Mouse (Mus musculus) MEL (cell line): ENCODE data around the gene Emilin3. TPM values are rescaled to one million over a fixed set of nuclear protein-coding genes. Genes with fewer than 3 reads are reported as not detected.

Experiments used
- DNase-seq: peaks from one replicate; pipeline ENCODE4 v3.0.0; 2011; ENCODE audit warnings: low read depth, low spot score
- H3K27ac ChIP-seq: 2 replicates; pipeline ENCODE4 v1.5.1; 2012; ENCODE audit warnings: low read depth, mild to moderate bottlenecking, control low read depth, low read length, moderate library complexity; ENCODE audit not compliant: control insufficient read depth
- H3K27me3 ChIP-seq, 2 experiments: fragments of 150-350 bp in 1 of 2; sonication (generic) in 1 of 2; 2 replicates each; pipeline ENCODE4 v1.6.1; 2012; ENCODE audit warnings: low read length in 2 of 2, mild to moderate bottlenecking in 2 of 2, improper control_type of control experiment in 1 of 2, moderate library complexity in 1 of 2; ENCODE audit not compliant: insufficient read depth in 2 of 2, control insufficient read depth in 1 of 2
- H3K36me3 ChIP-seq, 2 experiments: 2 replicates each; pipeline ENCODE4 v1.6.1; 2012 to 2014; ENCODE audit warnings: low read length in 2 of 2, improper control_type of control experiment in 1 of 2, inconsistent platforms in 1 of 2, mild to moderate bottlenecking in 1 of 2; ENCODE audit not compliant: insufficient read depth in 2 of 2, control insufficient read depth in 1 of 2
- H3K4me1 ChIP-seq, 2 experiments: fragments of 150-350 bp in 1 of 2; sonication (generic) in 1 of 2; 2 replicates each; pipeline ENCODE4 v1.6.1; 2012; ENCODE audit warnings: low read length in 2 of 2, improper control_type of control experiment in 1 of 2, mild to moderate bottlenecking in 1 of 2; ENCODE audit not compliant: insufficient read depth in 2 of 2, control insufficient read depth in 1 of 2
- H3K4me3 ChIP-seq, 2 experiments: fragments of 150-350 bp in 1 of 2; sonication (generic) in 1 of 2; 2 replicates each; pipeline ENCODE4 v1.5.1; 2012; ENCODE audit warnings: low read depth in 2 of 2, low read length in 2 of 2, mild to moderate bottlenecking in 2 of 2, moderate library complexity in 2 of 2, control low read depth in 1 of 2, improper control_type of control experiment in 1 of 2; ENCODE audit not compliant: control insufficient read depth in 1 of 2, insufficient read depth in 1 of 2
- H3K79me2 ChIP-seq: 2 replicates; pipeline ENCODE4 v1.6.1; 2012; ENCODE audit warnings: mild to moderate bottlenecking, low read length, moderate library complexity; ENCODE audit not compliant: control insufficient read depth, poor library complexity, insufficient read depth
- H3K9ac ChIP-seq: 2 replicates; pipeline ENCODE4 v1.6.1; 2012; ENCODE audit warnings: low read depth, mild to moderate bottlenecking, control low read depth, low read length, moderate library complexity; ENCODE audit not compliant: control insufficient read depth, poor library complexity, severe bottlenecking
- H3K9me3 ChIP-seq: fragments of 150-350 bp; sonication (generic); replicated peaks from 2 replicates; pipeline ENCODE4 v1.6.1; 2012; ENCODE audit warnings: mild to moderate bottlenecking, low read length, improper control_type of control experiment, moderate library complexity; ENCODE audit not compliant: insufficient read depth
- BHLHE40 ChIP-seq: IDR thresholded peaks from 2 replicates; pipeline ENCODE4 v1.6.1; 2012; ENCODE audit warnings: low read depth, mild to moderate bottlenecking, inconsistent platforms, low read length, improper control_type of control experiment, borderline replicate concordance
- E2F4 ChIP-seq: IDR thresholded peaks from 2 replicates; pipeline ENCODE4 v1.6.1; 2011; ENCODE audit warnings: low read depth, low read length, improper control_type of control experiment, borderline replicate concordance
- ELF1 ChIP-seq: IDR thresholded peaks from 2 replicates; pipeline ENCODE4 v1.6.1; 2014; ENCODE audit warnings: low read depth, mild to moderate bottlenecking, inconsistent platforms, low read length, improper control_type of control experiment, moderate library complexity
- ETS1 ChIP-seq: IDR thresholded peaks from 2 replicates; pipeline ENCODE4 v1.6.1; 2012; ENCODE audit warnings: low read depth, mild to moderate bottlenecking, inconsistent platforms, low read length, improper control_type of control experiment, moderate library complexity
- JUND ChIP-seq: IDR thresholded peaks from 2 replicates; pipeline ENCODE4 v1.6.1; 2011; ENCODE audit warnings: low read depth, mild to moderate bottlenecking, improper control_type of control experiment, low read length
- MAZ ChIP-seq: IDR thresholded peaks from 2 replicates; pipeline ENCODE4 v1.6.1; 2012; ENCODE audit warnings: low read depth, mild to moderate bottlenecking, inconsistent platforms, low read length, improper control_type of control experiment
- MEF2A ChIP-seq: IDR thresholded peaks from 2 replicates; pipeline ENCODE4 v1.6.1; 2014; ENCODE audit warnings: low read depth, mild to moderate bottlenecking, inconsistent platforms, low read length, improper control_type of control experiment; ENCODE audit not compliant: poor library complexity, insufficient replicate concordance, severe bottlenecking; ENCODE audit errors: extremely low read depth
- POLR2A ChIP-seq, 2 experiments: IDR thresholded peaks; 2 replicates each; pipeline ENCODE4 v1.6.1; 2011 to 2012; ENCODE audit warnings: low read length in 2 of 2, mild to moderate bottlenecking in 2 of 2, control low read depth in 1 of 2, improper control_type of control experiment in 1 of 2, low read depth in 1 of 2, moderate library complexity in 1 of 2; ENCODE audit not compliant: control insufficient read depth in 1 of 2, insufficient read depth in 1 of 2, poor library complexity in 1 of 2
- POLR2AphosphoS2 ChIP-seq: IDR thresholded peaks from 2 replicates; pipeline ENCODE4 v1.6.1; 2011; ENCODE audit warnings: low read length, improper control_type of control experiment
- RAD21 ChIP-seq: IDR thresholded peaks from 2 replicates; pipeline ENCODE4 v1.6.1; 2011; ENCODE audit warnings: mild to moderate bottlenecking, low read depth, low read length, improper control_type of control experiment
- RCOR1 ChIP-seq: IDR thresholded peaks from 2 replicates; pipeline ENCODE4 v1.6.1; 2012; ENCODE audit warnings: low read depth, mild to moderate bottlenecking, inconsistent platforms, low read length, improper control_type of control experiment
- TAL1 ChIP-seq: IDR thresholded peaks from 2 replicates; pipeline ENCODE4 v1.6.1; 2012; ENCODE audit warnings: mild to moderate bottlenecking, inconsistent platforms, low read length, moderate library complexity, mixed read lengths
- TCF12 ChIP-seq: IDR thresholded peaks from 2 replicates; pipeline ENCODE4 v1.6.1; 2014; ENCODE audit warnings: low read depth, mild to moderate bottlenecking, inconsistent platforms, low read length, improper control_type of control experiment, moderate library complexity
- UBTF ChIP-seq: IDR thresholded peaks from 2 replicates; pipeline ENCODE4 v1.6.1; 2012; ENCODE audit warnings: low read depth, mild to moderate bottlenecking, inconsistent platforms, low read length, improper control_type of control experiment, moderate library complexity, borderline replicate concordance; ENCODE audit not compliant: insufficient read depth
- USF1 ChIP-seq: IDR thresholded peaks from 2 replicates; pipeline ENCODE4 v1.6.1; 2014; ENCODE audit warnings: low read depth, mild to moderate bottlenecking, inconsistent platforms, low read length, improper control_type of control experiment, moderate library complexity
- USF2 ChIP-seq, 2 experiments: IDR thresholded peaks; 2 replicates each; pipeline ENCODE4 v1.6.1; 2011 to 2012; ENCODE audit warnings: improper control_type of control experiment in 2 of 2, low read length in 2 of 2, borderline replicate concordance in 1 of 2, inconsistent platforms in 1 of 2, low read depth in 1 of 2, mild to moderate bottlenecking in 1 of 2; ENCODE audit not compliant: insufficient read depth in 1 of 2
- ZC3H11A ChIP-seq: IDR thresholded peaks from 2 replicates; pipeline ENCODE4 v1.6.1; 2012; ENCODE audit warnings: low read depth, mild to moderate bottlenecking, inconsistent platforms, low read length, improper control_type of control experiment
- ZMIZ1 ChIP-seq: IDR thresholded peaks from 2 replicates; pipeline ENCODE4 v1.6.1; 2012; ENCODE audit warnings: low read depth, mild to moderate bottlenecking, inconsistent platforms, low read length, improper control_type of control experiment, moderate library complexity
- polyA plus RNA-seq, 2 experiments: library from polyadenylated mRNA; stranded (reverse) in 1 of 2; unstranded in 1 of 2; fragments of >175 nt in 1 of 2; fragments of >200 nt in 1 of 2; gene quantifications; 2 replicates each; pipeline versions ENCODE4 v1.2.1 to v1.2.4; 2012; ENCODE audit warnings: low replicate concordance in 2 of 2, low read depth in 1 of 2; ENCODE audit not compliant: insufficient read length in 2 of 2, insufficient read depth in 1 of 2, missing spikeins in 1 of 2
- total RNA-seq: library from RNA; depleted of rRNA; stranded (reverse); fragments of 300-350 nt; gene quantifications from 2 replicates; pipeline ENCODE4 v1.2.3, GENCODE M21; 2012

Gene Emilin3
- total and polyA plus RNA-seq, 3 experiments: not detected

DNA sequence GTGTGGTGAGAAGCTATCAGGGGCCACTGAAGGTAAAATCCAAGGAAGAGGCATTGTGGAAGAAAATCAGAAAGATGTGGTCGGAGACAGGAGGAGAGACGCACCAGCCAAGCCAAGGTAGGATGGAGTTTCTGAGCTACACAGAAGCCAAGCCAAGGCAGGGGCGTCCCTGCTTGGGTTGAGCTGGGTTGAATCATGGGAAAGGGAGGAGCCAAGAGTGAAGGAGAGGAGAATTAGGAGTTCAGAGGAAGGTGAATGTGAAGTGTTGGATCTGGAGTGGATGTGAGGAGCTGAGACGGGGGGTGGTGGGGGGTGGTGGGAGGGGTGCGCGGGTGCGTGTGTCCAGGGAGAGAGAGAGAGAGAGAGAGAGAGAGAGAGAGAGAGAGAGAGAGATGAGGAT is 9.2 kb upstream of the Emilin3 start:
- H3K27me3 ChIP-seq: no peaks in the 10 kb centered on the region; a peak in 1 of 4 replicates
- TF ChIP-seq JUND (no peak), MAZ (no peak), USF1 (no peak), TCF12 (no peak), RCOR1 (no peak), POLR2AphosphoS2 (no peak), ZMIZ1 (no peak), UBTF (no peak), ETS1 (no peak), ELF1 (no peak), TAL1 (no peak), RAD21 (no peak), POLR2A (IDR thresholded peaks at IDR 0.05; ENCODE audit: control insufficient read depth in 1 of 2, insufficient read depth in 1 of 2, low read depth in 1 of 2, low read length in 2 of 2, poor library complexity in 1 of 2) (no peak), USF2 (IDR thresholded peaks at IDR 0.05; ENCODE audit: borderline replicate concordance in 1 of 2, insufficient read depth in 1 of 2, low read depth in 1 of 2, low read length in 2 of 2) (no peak), BHLHE40 (no peak), ZC3H11A (no peak), MEF2A (no peak), E2F4 (no peak)
- H3K79me2 ChIP-seq: no peaks in the 10 kb centered on the region
- no peak overlapping the region for H3K4me3 ChIP-seq
- no peaks in the 10 kb centered on the region for H3K9me3 ChIP-seq
- H3K36me3 ChIP-seq: no peaks in the 10 kb centered on the region
- no peaks in the 10 kb centered on the region for H3K4me1 ChIP-seq
- no peak overlapping the region for H3K27ac ChIP-seq
- no peak overlapping the region for H3K9ac ChIP-seq
- no peak for DNase-seq

DNA sequence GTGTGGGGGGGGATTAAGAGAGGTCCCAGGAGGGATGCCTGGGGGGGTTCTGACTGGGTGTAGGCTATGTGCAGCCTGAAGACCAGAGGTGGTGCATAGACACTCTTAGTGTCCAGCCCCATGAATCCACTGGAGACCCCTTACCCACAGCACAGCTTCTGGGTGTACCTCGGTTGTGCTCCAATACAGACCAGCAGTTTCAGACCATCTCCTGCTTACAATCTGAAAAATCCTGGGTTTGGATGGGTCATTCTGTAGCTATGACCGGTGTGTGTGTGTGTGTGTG is 6.7 kb upstream of the Emilin3 start:
- H3K4me3 ChIP-seq: no peak overlapping the region
- no peak for TF ChIP-seq RCOR1
- no peak for TF ChIP-seq ETS1
- TF ChIP-seq, all 39 proteins: peak for 0
- no peak for DNase-seq

More for the DNA sequence above, 6.7 kb upstream of the Emilin3 start:
- Histone ChIP-seq H3K27ac (no peak overlapping the region), H3K36me3 (no peaks in the 10 kb centered on the region), H3K4me1 (no peaks in the 10 kb centered on the region), H3K9me3 (no peaks in the 10 kb centered on the region), H3K79me2 (no peaks in the 10 kb centered on the region), H3K9ac (no peak overlapping the region), H3K27me3 (no peaks in the 10 kb centered on the region; a peak in 1 of 4 replicates)
